Mouse (Mus musculus): Measurements from ENCODE around the gene Hoxa4. TPM values are rescaled to one million over a fixed set of nuclear protein-coding genes. Genes with fewer than 3 reads are reported as not detected.

Hoxa4 gene
- polyA plus RNA-seq, 1 experiment from 2014 or later = 1.4 TPM

GRCm38 (mm10) chr6:52157466-52158275, 33.9 kb downstream of the Hoxa4 start:
- Histone ChIP-seq H3K27ac (ENCODE audit: low read length) (no peak overlapping the region), H3K4me1 (ENCODE audit: insufficient read depth, low read length) (peaks cover 49% of the 10 kb centered on the region), H3K9me3 (ENCODE audit: low read length) (no peaks in the 10 kb centered on the region), H3K4me2 (replicated peaks; ENCODE audit: low read depth, low read length) (peak overlapping the region; percentile 89), H3K36me3 (ENCODE audit: insufficient read depth, low read length) (no peaks in the 10 kb centered on the region), H3K4me3 (ENCODE audit: low read length) (peak overlapping the region; percentile 79), H3K9ac (replicated peaks; ENCODE audit: low read length) (peak overlapping the region; percentile 43; the same call in 1 of the 2 replicates), H3K27me3 (ENCODE audit: insufficient read depth, low read length) (peaks cover 44% of the 10 kb centered on the region)
- 1% methylated on average over 32 of the region's 32 CpGs for WGBS
- no peak for ATAC-seq (ENCODE audit: low FRiP score, low TSS enrichment)

DNA sequence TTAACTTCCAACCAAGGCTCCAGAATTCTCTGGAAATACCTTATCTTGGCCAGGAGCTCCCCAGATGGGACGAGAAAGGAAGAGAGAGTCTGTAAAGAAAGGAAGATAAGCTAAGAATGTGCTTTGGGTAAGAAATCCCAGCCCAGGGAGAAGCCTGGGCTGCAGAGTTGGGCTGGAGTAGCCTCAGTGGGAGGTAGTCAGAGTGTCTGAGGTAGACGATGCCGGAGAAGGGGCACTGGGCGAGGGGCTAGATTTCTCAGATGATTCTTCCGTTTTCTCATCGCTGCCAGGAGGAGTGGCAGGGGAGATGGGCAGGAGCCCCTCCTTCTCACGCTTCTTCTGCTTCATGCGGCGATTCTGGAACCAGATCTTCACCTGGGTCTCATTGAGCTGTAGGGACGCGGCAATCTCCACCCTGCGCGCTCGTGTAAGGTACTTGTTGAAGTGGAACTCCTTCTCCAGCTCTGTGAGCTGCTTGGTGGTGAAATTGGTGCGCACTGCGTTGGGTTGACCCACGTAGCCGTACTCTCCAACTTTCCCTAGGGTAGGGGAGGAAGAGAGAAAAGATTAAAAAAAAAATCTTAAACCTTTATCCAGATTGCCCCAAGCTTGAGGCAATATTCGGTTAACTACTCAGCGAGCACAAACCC, 34.9 kb downstream of the Hoxa4 start:
- H3K4me2 ChIP-seq (replicated peaks; ENCODE audit: low read depth, low read length) = no peak overlapping the region
- H3K4me3 ChIP-seq (ENCODE audit: low read length) = peak overlapping the region; percentile 5; the same call in 1 of the 2 replicates
- WGBS = 12% methylated on average over 20 of the region's 20 CpGs
- no peak overlapping the region for H3K9ac ChIP-seq (replicated peaks; ENCODE audit: low read length)
- H3K27ac ChIP-seq (ENCODE audit: low read length) = no peak overlapping the region
- H3K36me3 ChIP-seq (ENCODE audit: insufficient read depth, low read length) = no peaks in the 10 kb centered on the region
- peaks cover 40% of the 10 kb centered on the region for H3K4me1 ChIP-seq (ENCODE audit: insufficient read depth, low read length)
- ATAC-seq (ENCODE audit: low FRiP score, low TSS enrichment) = no peak
- no peaks in the 10 kb centered on the region for H3K9me3 ChIP-seq (ENCODE audit: low read length)
- peaks cover 52% of the 10 kb centered on the region for H3K27me3 ChIP-seq (ENCODE audit: insufficient read depth, low read length)

- Histone ChIP-seq H3K27ac (ENCODE audit: low read length) (no peak overlapping the region), H3K36me3 (ENCODE audit: insufficient read depth, low read length) (no peaks in the 10 kb centered on the region), H3K27me3 (ENCODE audit: insufficient read depth, low read length) (peaks cover 59% of the 10 kb centered on the region), H3K9me3 (ENCODE audit: low read length) (no peaks in the 10 kb centered on the region), H3K9ac (replicated peaks; ENCODE audit: low read length) (no peak overlapping the region), H3K4me1 (ENCODE audit: insufficient read depth, low read length) (peaks cover 35% of the 10 kb centered on the region), H3K4me2 (replicated peaks; ENCODE audit: low read depth, low read length) (no peak overlapping the region), H3K4me3 (ENCODE audit: low read length) (no peak overlapping the region)
- no peak for ATAC-seq (ENCODE audit: low FRiP score, low TSS enrichment)
- 77% methylated on average over 3 of the region's 3 CpGs for WGBS
These were observed 36.1 kb downstream of the Hoxa4 start for GRCm38 (mm10) chr6:52155471-52155870.

GRCm38 (mm10) chr6:52154044-52154443, 37.5 kb downstream of the Hoxa4 start:
- H3K27ac ChIP-seq (ENCODE audit: low read length) = no peak overlapping the region
- H3K4me1 ChIP-seq (ENCODE audit: insufficient read depth, low read length) = peaks cover 23% of the 10 kb centered on the region
- 56% methylated on average over 5 of the region's 5 CpGs for WGBS
- H3K36me3 ChIP-seq (ENCODE audit: insufficient read depth, low read length) = no peaks in the 10 kb centered on the region
- no peak overlapping the region for H3K9ac ChIP-seq (replicated peaks; ENCODE audit: low read length)
- 0 out of 2 replicates have a peak, but pooled peaks cover 4% of the 10 kb centered on the region for H3K9me3 ChIP-seq (ENCODE audit: low read length)
- peaks cover 70% of the 10 kb centered on the region for H3K27me3 ChIP-seq (ENCODE audit: insufficient read depth, low read length)
- H3K4me2 ChIP-seq (replicated peaks; ENCODE audit: low read depth, low read length) = no peak overlapping the region
- no peak for ATAC-seq (ENCODE audit: low FRiP score, low TSS enrichment)
- H3K4me3 ChIP-seq (ENCODE audit: low read length) = no peak overlapping the region

DNA sequence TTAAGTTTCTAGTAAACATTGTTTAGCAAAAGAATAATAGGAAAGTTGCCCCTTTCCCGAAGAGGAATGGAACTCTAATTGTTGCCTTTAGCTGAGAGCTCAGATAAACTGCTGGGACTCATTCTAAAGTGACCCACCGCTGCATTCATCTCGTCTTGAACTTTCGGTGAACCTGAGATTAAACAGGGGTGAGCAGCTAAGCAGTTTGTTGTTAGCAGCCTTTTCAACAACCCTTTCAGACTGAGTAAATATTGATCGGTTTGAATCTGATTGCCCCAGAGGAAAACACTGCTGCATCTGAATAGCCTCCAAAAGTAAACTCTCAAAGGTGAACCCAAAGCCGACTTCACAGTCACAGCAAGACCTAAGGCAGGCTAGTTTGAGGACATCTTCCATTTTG, 38.3 kb downstream of the Hoxa4 start:
- H3K4me1 ChIP-seq (ENCODE audit: insufficient read depth, low read length) = peaks cover 23% of the 10 kb centered on the region
- WGBS = 18% methylated on average over 6 of the region's 6 CpGs
- H3K4me3 ChIP-seq (ENCODE audit: low read length) = no peak overlapping the region
- 0 out of 2 replicates have a peak, but pooled peaks cover 4% of the 10 kb centered on the region for H3K9me3 ChIP-seq (ENCODE audit: low read length)
- no peaks in the 10 kb centered on the region for H3K36me3 ChIP-seq (ENCODE audit: insufficient read depth, low read length)
- H3K4me2 ChIP-seq (replicated peaks; ENCODE audit: low read depth, low read length) = no peak overlapping the region
- no peak overlapping the region for H3K9ac ChIP-seq (replicated peaks; ENCODE audit: low read length)
- no peak for ATAC-seq (ENCODE audit: low FRiP score, low TSS enrichment)
- no peak overlapping the region for H3K27ac ChIP-seq (ENCODE audit: low read length)
- peaks cover 70% of the 10 kb centered on the region for H3K27me3 ChIP-seq (ENCODE audit: insufficient read depth, low read length)

DNA sequence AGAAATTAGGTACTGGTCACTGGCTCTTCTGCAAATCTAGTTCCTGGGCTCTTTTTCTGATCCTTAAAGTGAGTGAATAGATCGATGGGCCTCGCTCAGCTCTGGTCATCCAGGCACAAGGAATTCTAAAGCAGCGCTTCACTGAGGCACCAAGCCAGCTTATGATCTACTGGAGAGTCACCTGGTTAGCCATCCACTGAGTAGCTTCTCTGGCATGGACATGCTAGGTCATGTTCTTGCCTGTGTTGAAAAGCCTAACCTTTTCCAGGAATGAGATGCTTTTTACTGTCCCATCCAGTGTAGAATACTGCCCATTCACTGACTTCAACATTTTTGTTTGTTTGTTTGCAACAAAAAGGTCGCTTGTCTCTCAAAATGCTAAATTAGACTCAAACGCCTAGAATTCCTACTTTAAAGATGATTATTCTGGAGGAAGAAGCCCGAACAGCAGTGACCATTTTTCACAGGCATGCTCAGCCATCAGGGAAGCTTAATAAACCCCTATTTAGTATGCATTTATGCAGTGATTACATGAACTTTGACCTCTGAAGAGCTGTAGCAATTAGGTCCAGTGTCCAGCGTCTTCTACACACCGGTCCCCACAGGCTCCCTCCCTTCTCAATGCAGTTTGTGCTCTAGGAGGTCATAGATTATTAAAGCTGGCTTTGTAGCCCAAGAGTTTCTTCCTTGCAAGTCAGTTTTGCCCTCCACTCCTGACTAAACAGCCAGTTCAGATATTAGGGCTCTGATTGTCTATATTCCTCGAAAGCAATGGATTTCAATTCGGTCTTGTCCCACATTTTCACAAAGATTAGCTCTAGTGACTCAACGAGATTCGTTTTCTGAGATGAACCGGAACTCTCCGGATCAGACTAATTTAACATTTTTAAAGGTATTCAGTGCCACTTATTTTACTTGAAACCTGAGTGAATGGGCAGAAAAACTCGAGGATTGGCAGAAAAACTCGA, 39.0 kb downstream of the Hoxa4 start:
- no peak overlapping the region for H3K4me2 ChIP-seq (replicated peaks; ENCODE audit: low read depth, low read length)
- H3K4me3 ChIP-seq (ENCODE audit: low read length) = no peak overlapping the region
- no peaks in the 10 kb centered on the region for H3K36me3 ChIP-seq (ENCODE audit: insufficient read depth, low read length)
- H3K27me3 ChIP-seq (ENCODE audit: insufficient read depth, low read length) = peaks cover 67% of the 10 kb centered on the region
- no peak overlapping the region for H3K27ac ChIP-seq (ENCODE audit: low read length)
- WGBS = 42% methylated on average over 16 of the region's 16 CpGs
- ATAC-seq (ENCODE audit: low FRiP score, low TSS enrichment) = no peak
- peaks cover 17% of the 10 kb centered on the region for H3K4me1 ChIP-seq (ENCODE audit: insufficient read depth, low read length)
- H3K9ac ChIP-seq (replicated peaks; ENCODE audit: low read length) = no peak overlapping the region
- H3K9me3 ChIP-seq (ENCODE audit: low read length) = 0 out of 2 replicates have a peak, but pooled peaks cover 4% of the 10 kb centered on the region

DNA sequence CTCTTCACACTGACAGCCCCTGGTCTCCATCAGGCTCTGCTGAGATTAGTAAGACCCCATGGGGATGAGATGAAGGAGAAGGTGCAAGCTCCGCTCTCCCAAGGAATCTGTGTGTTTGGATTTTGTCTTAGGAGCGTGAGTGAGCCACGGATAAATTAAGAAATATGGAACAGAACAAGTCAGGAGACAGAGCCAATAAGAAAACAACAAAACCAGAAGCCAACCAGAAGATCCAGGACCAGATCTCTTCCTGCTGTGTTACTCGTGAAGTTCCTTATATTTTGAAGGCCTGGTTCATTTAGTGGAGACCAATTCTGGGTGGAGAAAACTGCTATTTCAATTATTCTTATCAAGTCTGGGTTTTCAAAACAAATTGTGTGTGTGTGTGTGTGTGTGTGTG, 40.0 kb downstream of the Hoxa4 start:
- H3K4me1 ChIP-seq (ENCODE audit: insufficient read depth, low read length) = peaks cover 12% of the 10 kb centered on the region; the same call in 1 of the 2 replicates
- no peak overlapping the region for H3K9ac ChIP-seq (replicated peaks; ENCODE audit: low read length)
- H3K27me3 ChIP-seq (ENCODE audit: insufficient read depth, low read length) = peaks cover 59% of the 10 kb centered on the region
- WGBS = 68% methylated on average over 4 of the region's 4 CpGs
- no peak overlapping the region for H3K27ac ChIP-seq (ENCODE audit: low read length)
- no peaks in the 10 kb centered on the region for H3K36me3 ChIP-seq (ENCODE audit: insufficient read depth, low read length)
- ATAC-seq (ENCODE audit: low FRiP score, low TSS enrichment) = no peak
- no peak overlapping the region for H3K4me3 ChIP-seq (ENCODE audit: low read length)
- no peak overlapping the region for H3K4me2 ChIP-seq (replicated peaks; ENCODE audit: low read depth, low read length)
- H3K9me3 ChIP-seq (ENCODE audit: low read length) = 0 out of 2 replicates have a peak, but pooled peaks cover 4% of the 10 kb centered on the region

DNA sequence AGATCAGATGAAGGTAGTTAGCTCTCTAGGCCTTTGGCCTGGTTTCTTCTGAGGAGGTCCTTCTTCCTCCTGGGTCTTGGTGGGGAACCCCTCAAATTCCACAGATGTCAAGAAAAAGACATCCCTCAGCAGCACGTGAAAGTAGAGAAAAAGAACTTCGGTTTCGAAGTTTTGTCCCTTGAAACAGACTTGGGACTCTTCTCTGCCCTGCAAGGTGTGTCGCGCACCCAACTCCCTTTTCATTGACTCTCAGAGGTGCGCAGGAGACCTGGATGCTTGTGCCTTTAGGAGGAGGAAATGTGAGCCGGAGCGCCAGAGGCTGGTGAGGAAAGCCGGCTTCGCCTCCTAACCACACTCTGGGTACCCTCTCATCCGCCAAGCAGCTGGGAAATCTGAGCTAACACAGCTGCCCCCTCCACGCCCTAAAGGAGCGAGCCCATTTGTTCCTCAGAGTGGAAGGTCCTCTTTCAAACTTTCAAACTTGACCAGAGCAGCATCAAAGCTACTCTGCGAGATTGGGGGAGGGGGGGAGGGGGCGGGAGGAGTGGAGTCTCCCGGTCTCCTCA, 41.1 kb downstream of the Hoxa4 start:
- Histone ChIP-seq H3K4me2 (replicated peaks; ENCODE audit: low read depth, low read length) (peak overlapping the region; percentile 32; the same call in 1 of the 2 replicates), H3K27ac (ENCODE audit: low read length) (no peak overlapping the region), H3K9me3 (ENCODE audit: low read length) (0 out of 2 replicates have a peak, but pooled peaks cover 4% of the 10 kb centered on the region), H3K4me3 (ENCODE audit: low read length) (no peak overlapping the region; the same call in 1 of the 2 replicates), H3K4me1 (ENCODE audit: insufficient read depth, low read length) (peaks cover 12% of the 10 kb centered on the region; the same call in 1 of the 2 replicates), H3K9ac (replicated peaks; ENCODE audit: low read length) (no peak overlapping the region), H3K27me3 (ENCODE audit: insufficient read depth, low read length) (peaks cover 48% of the 10 kb centered on the region), H3K36me3 (ENCODE audit: insufficient read depth, low read length) (no peaks in the 10 kb centered on the region)
- 9% methylated on average over 16 of the region's 16 CpGs for WGBS
- peak; percentile 51; the same call in 1 of the 2 replicates for ATAC-seq (ENCODE audit: low FRiP score, low TSS enrichment)

All from kidney, embryonic 16.5 days (tissue).